Mouse (Mus musculus): ENCODE measurements at regions not wholly inside any gene's neighbourhood (a gene's known extent, or its start where the extent isn't known, plus 50 kb on each side); places are given as distances from the start of the nearest gene placed in this dataset.
"Not testable (repeated sequence)": the region's sequence is repeated elsewhere in the genome, so short reads cannot be mapped to it uniquely, and the experiment has no call there.

GRCm38 (mm10) chr16:76958597-76959392 is 54.7 kb upstream of the Usp25 start:
- Histone ChIP-seq H3K9me3 (ENCODE audit: low read depth, low read length) (no peaks in the 10 kb centered on the region), H3K36me3 (ENCODE audit: insufficient read depth) (no peaks in the 10 kb centered on the region), H3K4me2 (no peak overlapping the region), H3K4me1 (ENCODE audit: insufficient read depth) (no peaks in the 10 kb centered on the region), H3K4me3 (ENCODE audit: low read depth, low read length) (no peak overlapping the region), H3K27ac (ENCODE audit: low read depth) (no peak overlapping the region), H3K9ac (no peak overlapping the region), H3K27me3 (ENCODE audit: insufficient read depth, low read length) (no peaks in the 10 kb centered on the region)
- peak; percentile 27 for DNase-seq
- no peak for TF ChIP-seq CTCF (IDR thresholded peaks at IDR 0.05; ENCODE audit: low read depth)
- ATAC-seq (ENCODE audit: insufficient read depth) = peak; percentile 87
- WGBS = 61% methylated on average over 7 of the region's 7 CpGs

GRCm38 (mm10) chr16:76957491-76957890 is 56.0 kb upstream of the Usp25 start:
- WGBS = 56% methylated on average over 3 of the region's 3 CpGs
- Histone ChIP-seq H3K9ac (no peak overlapping the region), H3K36me3 (ENCODE audit: insufficient read depth) (no peaks in the 10 kb centered on the region), H3K27ac (ENCODE audit: low read depth) (no peak overlapping the region), H3K4me1 (ENCODE audit: insufficient read depth) (no peaks in the 10 kb centered on the region), H3K4me2 (no peak overlapping the region), H3K9me3 (ENCODE audit: low read depth, low read length) (no peaks in the 10 kb centered on the region), H3K27me3 (ENCODE audit: insufficient read depth, low read length) (no peaks in the 10 kb centered on the region), H3K4me3 (ENCODE audit: low read depth, low read length) (no peak overlapping the region)
- no peak for DNase-seq
- no peak for ATAC-seq (ENCODE audit: insufficient read depth)
- TF ChIP-seq CTCF (IDR thresholded peaks at IDR 0.05; ENCODE audit: low read depth) = no peak

GRCm38 (mm10) chr16:76957090-76957489 is 56.4 kb upstream of the Usp25 start:
- no peak for ATAC-seq (ENCODE audit: insufficient read depth)
- no peak overlapping the region for H3K4me3 ChIP-seq (ENCODE audit: low read depth, low read length)
- H3K9me3 ChIP-seq (ENCODE audit: low read depth, low read length) = no peaks in the 10 kb centered on the region
- no peak for DNase-seq
- WGBS = 74% methylated on average over 7 of the region's 7 CpGs
- H3K27ac ChIP-seq (ENCODE audit: low read depth) = no peak overlapping the region
- H3K9ac ChIP-seq = no peak overlapping the region
- TF ChIP-seq CTCF (IDR thresholded peaks at IDR 0.05; ENCODE audit: low read depth) = no peak
- no peaks in the 10 kb centered on the region for H3K4me1 ChIP-seq (ENCODE audit: insufficient read depth)
- H3K4me2 ChIP-seq = no peak overlapping the region
- H3K27me3 ChIP-seq (ENCODE audit: insufficient read depth, low read length) = no peaks in the 10 kb centered on the region
- no peaks in the 10 kb centered on the region for H3K36me3 ChIP-seq (ENCODE audit: insufficient read depth)

- ATAC-seq (ENCODE audit: insufficient read depth) = no peak
- 54% methylated on average over 10 of the region's 10 CpGs for WGBS
Measured at GRCm38 (mm10) chr16:76950836-76951486, 62.5 kb upstream of the Usp25 start.

DNA sequence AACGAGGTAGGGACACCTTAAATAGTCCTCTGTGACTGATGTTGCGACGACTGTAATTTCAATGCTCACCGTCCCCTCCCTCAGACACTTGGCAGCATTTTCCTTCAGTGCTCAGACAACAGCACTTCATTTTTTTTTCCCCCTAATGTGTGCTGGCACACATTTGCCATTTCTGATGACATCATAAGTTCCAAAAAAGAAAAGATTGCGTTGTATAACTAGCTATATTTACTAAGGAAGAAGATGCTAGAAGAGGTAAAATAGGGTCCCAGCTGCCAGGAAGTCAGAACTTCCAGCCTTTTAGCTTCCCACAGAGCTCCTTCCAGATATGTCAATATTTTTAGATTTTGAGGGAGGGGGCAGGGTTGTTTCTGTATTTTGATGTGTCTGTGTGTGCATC is 66.5 kb upstream of the Usp25 start:
- no peak overlapping the region for H3K4me3 ChIP-seq (ENCODE audit: low read depth, low read length)
- H3K9me3 ChIP-seq (ENCODE audit: low read depth, low read length) = no peaks in the 10 kb centered on the region
- 65% methylated on average over 5 of the region's 5 CpGs for WGBS
- H3K27me3 ChIP-seq (ENCODE audit: insufficient read depth, low read length) = no peaks in the 10 kb centered on the region
- H3K27ac ChIP-seq (ENCODE audit: low read depth) = no peak overlapping the region
- no peak overlapping the region for H3K4me2 ChIP-seq
- no peaks in the 10 kb centered on the region for H3K4me1 ChIP-seq (ENCODE audit: insufficient read depth)
- H3K36me3 ChIP-seq (ENCODE audit: insufficient read depth) = no peaks in the 10 kb centered on the region
- ATAC-seq (ENCODE audit: insufficient read depth) (no peak), DNase-seq (no peak)
- no peak for TF ChIP-seq CTCF (IDR thresholded peaks at IDR 0.05; ENCODE audit: low read depth)
- no peak overlapping the region for H3K9ac ChIP-seq

More at GRCm38 (mm10) chr16:76950836-76951486, 62.5 kb upstream of the Usp25 start:
- no peak overlapping the region for H3K9ac ChIP-seq
- H3K4me1 ChIP-seq (ENCODE audit: insufficient read depth) = no peaks in the 10 kb centered on the region
- no peaks in the 10 kb centered on the region for H3K27me3 ChIP-seq (ENCODE audit: insufficient read depth, low read length)
- no peak overlapping the region for H3K4me2 ChIP-seq
- no peak for TF ChIP-seq CTCF (IDR thresholded peaks at IDR 0.05; ENCODE audit: low read depth)
- no peaks in the 10 kb centered on the region for H3K36me3 ChIP-seq (ENCODE audit: insufficient read depth)
- no peak overlapping the region for H3K27ac ChIP-seq (ENCODE audit: low read depth)
- no peaks in the 10 kb centered on the region for H3K9me3 ChIP-seq (ENCODE audit: low read depth, low read length)
- H3K4me3 ChIP-seq (ENCODE audit: low read depth, low read length) = no peak overlapping the region
- peak; percentile 45 for DNase-seq

- Histone ChIP-seq H3K36me3 (ENCODE audit: insufficient read depth) (no peaks in the 10 kb centered on the region), H3K9me3 (ENCODE audit: low read depth, low read length) (no peaks in the 10 kb centered on the region), H3K4me3 (ENCODE audit: low read depth, low read length) (no peak overlapping the region), H3K27ac (ENCODE audit: low read depth) (no peak overlapping the region), H3K27me3 (ENCODE audit: insufficient read depth, low read length) (no peaks in the 10 kb centered on the region), H3K9ac (no peak overlapping the region), H3K4me2 (no peak overlapping the region), H3K4me1 (ENCODE audit: insufficient read depth) (no peaks in the 10 kb centered on the region)
- DNase-seq (no peak), ATAC-seq (ENCODE audit: insufficient read depth) (no peak)
- no peak for TF ChIP-seq CTCF (IDR thresholded peaks at IDR 0.05; ENCODE audit: low read depth)
- 44% methylated on average over 2 of the region's 2 CpGs for WGBS
Measured at GRCm38 (mm10) chr16:76938128-76938527, 75.4 kb upstream of the Usp25 start.

DNA sequence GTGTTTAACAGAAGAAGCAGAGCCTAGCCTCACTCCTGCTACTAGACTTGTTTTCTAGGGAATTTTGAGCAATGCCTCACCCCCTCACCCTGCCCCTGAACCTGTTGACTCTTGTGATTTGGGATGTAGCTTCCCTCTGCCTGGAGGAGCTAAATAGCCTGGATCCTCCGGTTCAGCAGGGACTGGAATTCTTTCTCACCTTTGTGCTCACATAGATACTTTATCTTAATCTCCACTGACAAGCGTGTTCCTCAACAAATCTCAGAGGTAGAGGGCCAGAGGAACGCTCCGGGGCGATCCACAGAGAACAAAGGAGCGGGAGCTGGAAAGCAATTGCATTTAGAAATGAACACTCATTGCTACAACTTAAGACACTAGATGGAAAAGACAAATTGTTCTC is 85.6 kb upstream of the Usp25 start:
- Histone ChIP-seq H3K9me3 (ENCODE audit: low read depth, low read length) (no peaks in the 10 kb centered on the region), H3K27me3 (ENCODE audit: insufficient read depth, low read length) (no peaks in the 10 kb centered on the region), H3K36me3 (ENCODE audit: insufficient read depth) (no peaks in the 10 kb centered on the region), H3K4me2 (no peak overlapping the region), H3K4me1 (ENCODE audit: insufficient read depth) (no peaks in the 10 kb centered on the region), H3K27ac (ENCODE audit: low read depth) (no peak overlapping the region), H3K4me3 (ENCODE audit: low read depth, low read length) (no peak overlapping the region), H3K9ac (no peak overlapping the region)
- DNase-seq = no peak
- TF ChIP-seq CTCF (IDR thresholded peaks at IDR 0.05; ENCODE audit: low read depth) = no peak
- ATAC-seq (ENCODE audit: insufficient read depth) = no peak
- 55% methylated on average over 6 of the region's 6 CpGs for WGBS

- not testable (repeated sequence) for DNase-seq; H3K36me3 ChIP-seq (ENCODE audit: insufficient read depth); H3K27me3 ChIP-seq (ENCODE audit: insufficient read depth, low read length); H3K4me1 ChIP-seq (ENCODE audit: insufficient read depth); H3K9me3 ChIP-seq (ENCODE audit: low read depth, low read length); H3K27ac ChIP-seq (ENCODE audit: low read depth); ATAC-seq (ENCODE audit: insufficient read depth); H3K4me3 ChIP-seq (ENCODE audit: low read depth, low read length); H3K9ac ChIP-seq; H3K4me2 ChIP-seq
- WGBS = 92% methylated on average over 11 of the region's 11 CpGs
Measured at GRCm38 (mm10) chr16:76920137-76920536, 93.4 kb upstream of the Usp25 start.

Measured in lung, embryonic 14.5 days (tissue).